Mouse (Mus musculus): Measurements from ENCODE around the gene Hist1h4f. TPM values are rescaled to one million over a fixed set of nuclear protein-coding genes. Genes with fewer than 3 reads are reported as not detected.
"Not testable (repeated sequence)": the region's sequence is repeated elsewhere in the genome, so short reads cannot be mapped to it uniquely, and the experiment has no call there.

Gene Hist1h4f
- 0.83 TPM in 1 of 2 replicates, not detected in the other for polyA plus RNA-seq (2015; fragmentation: Nextera tagmentation; extraction: Ambion mirVana)

- peak within 1 kb of the TSS; percentile 46 for H3K4me3 ChIP-seq
- peaks cover 28% of the 10 kb centered on the region for H3K4me1 ChIP-seq (replicated peaks)
- not testable (repeated sequence) for H3K27me3 ChIP-seq, H3K36me3 ChIP-seq, H3K9me3 ChIP-seq
- H3K9ac ChIP-seq = peak within 1 kb of the TSS; percentile 69
- peak; percentile 92 for ATAC-seq (ENCODE audit: low FRiP score)
- peak within 1 kb of the TSS; percentile 92 for H3K27ac ChIP-seq
- WGBS = under 1% methylated on average over 47 of the region's 47 CpGs
- H3K4me2 ChIP-seq = peak within 1 kb of the TSS; percentile 64
Observed at GRCm38 (mm10) chr13:23551146-23551834, at the start of gene Hist1h4f. Hist1h4f (minus strand) TSS chr13:23551648.

- H3K4me3 ChIP-seq = no peak overlapping the region
- no peak overlapping the region for H3K4me2 ChIP-seq
- WGBS = 8% methylated on average over 9 of the region's 9 CpGs
- no peaks in the 10 kb centered on the region for H3K9me3 ChIP-seq
- no peak overlapping the region for H3K9ac ChIP-seq
- no peaks in the 10 kb centered on the region for H3K36me3 ChIP-seq
- no peaks in the 10 kb centered on the region for H3K27me3 ChIP-seq
- ATAC-seq (ENCODE audit: low FRiP score) = no peak
- H3K27ac ChIP-seq = no peak overlapping the region
- H3K4me1 ChIP-seq (replicated peaks) = no peaks in the 10 kb centered on the region
Observed at GRCm38 (mm10) chr13:23597957-23598356, 46.5 kb upstream of the Hist1h4f start.

GRCm38 (mm10) chr13:23595622-23596372 is 44.3 kb upstream of the Hist1h4f start:
- Histone ChIP-seq H3K9ac (no peak overlapping the region), H3K4me3 (no peak overlapping the region)

GRCm38 (mm10) chr13:23595185-23595584 is 43.7 kb upstream of the Hist1h4f start:
- Histone ChIP-seq H3K4me2 (no peak overlapping the region), H3K9ac (no peak overlapping the region), H3K27ac (no peak overlapping the region), H3K27me3 (no peaks in the 10 kb centered on the region), H3K36me3 (no peaks in the 10 kb centered on the region), H3K9me3 (no peaks in the 10 kb centered on the region), H3K4me3 (no peak overlapping the region), H3K4me1 (replicated peaks) (no peaks in the 10 kb centered on the region)
- WGBS = 85% methylated on average over 2 of the region's 2 CpGs
- no peak for ATAC-seq (ENCODE audit: low FRiP score)

More at GRCm38 (mm10) chr13:23595622-23596372, 44.3 kb upstream of the Hist1h4f start:
- H3K27me3 ChIP-seq = no peaks in the 10 kb centered on the region
- H3K4me1 ChIP-seq (replicated peaks) = no peaks in the 10 kb centered on the region
- no peaks in the 10 kb centered on the region for H3K9me3 ChIP-seq
- ATAC-seq (ENCODE audit: low FRiP score) = no peak
- H3K4me2 ChIP-seq = no peak overlapping the region
- WGBS = 86% methylated on average over 7 of the region's 7 CpGs
- no peaks in the 10 kb centered on the region for H3K36me3 ChIP-seq
- no peak overlapping the region for H3K27ac ChIP-seq

GRCm38 (mm10) chr13:23593051-23593770 is 41.8 kb upstream of the Hist1h4f start:
- ATAC-seq (ENCODE audit: low FRiP score) = no peak
- Histone ChIP-seq H3K4me2 (no peak overlapping the region), H3K4me1 (replicated peaks) (no peaks in the 10 kb centered on the region), H3K27ac (no peak overlapping the region), H3K27me3 (no peaks in the 10 kb centered on the region), H3K4me3 (no peak overlapping the region), H3K9me3 (no peaks in the 10 kb centered on the region), H3K36me3 (no peaks in the 10 kb centered on the region), H3K9ac (no peak overlapping the region)
- WGBS = 88% methylated on average over 5 of the region's 5 CpGs

GRCm38 (mm10) chr13:23592614-23593013 is 41.2 kb upstream of the Hist1h4f start:
- H3K27ac ChIP-seq = no peak overlapping the region
- no peaks in the 10 kb centered on the region for H3K9me3 ChIP-seq
- no peaks in the 10 kb centered on the region for H3K36me3 ChIP-seq
- no peak overlapping the region for H3K9ac ChIP-seq
- ATAC-seq (ENCODE audit: low FRiP score) = no peak
- no peaks in the 10 kb centered on the region for H3K4me1 ChIP-seq (replicated peaks)
- no peaks in the 10 kb centered on the region for H3K27me3 ChIP-seq
- H3K4me3 ChIP-seq = no peak overlapping the region
- no peak overlapping the region for H3K4me2 ChIP-seq
- 90% methylated on average over 7 of the region's 7 CpGs for WGBS

GRCm38 (mm10) chr13:23591886-23592285 is 40.4 kb upstream of the Hist1h4f start:
- not testable (repeated sequence) for H3K27ac ChIP-seq; H3K9me3 ChIP-seq; ATAC-seq (ENCODE audit: low FRiP score); H3K4me1 ChIP-seq (replicated peaks); H3K4me3 ChIP-seq; H3K9ac ChIP-seq; H3K36me3 ChIP-seq; H3K27me3 ChIP-seq; H3K4me2 ChIP-seq
- 90% methylated on average over 7 of the region's 7 CpGs for WGBS

- Histone ChIP-seq H3K9ac (no peak overlapping the region), H3K4me1 (replicated peaks) (peaks cover 6% of the 10 kb centered on the region), H3K9me3 (no peaks in the 10 kb centered on the region), H3K27ac (no peak overlapping the region), H3K4me2 (no peak overlapping the region), H3K27me3 (no peaks in the 10 kb centered on the region), H3K36me3 (no peaks in the 10 kb centered on the region), H3K4me3 (no peak overlapping the region)
- WGBS = 94% methylated on average over 7 of the region's 7 CpGs
- no peak for ATAC-seq (ENCODE audit: low FRiP score)
Observed at GRCm38 (mm10) chr13:23591206-23591605, 39.8 kb upstream of the Hist1h4f start.

- Histone ChIP-seq H3K27me3 (no peaks in the 10 kb centered on the region), H3K9me3 (no peaks in the 10 kb centered on the region), H3K36me3 (no peaks in the 10 kb centered on the region), H3K4me2 (peak overlapping the region; percentile 82), H3K9ac (peak overlapping the region; percentile 55), H3K27ac (peak overlapping the region; percentile 0; the same call in 1 of the 2 replicates), H3K4me3 (peak overlapping the region; percentile 47), H3K4me1 (replicated peaks) (peaks cover 29% of the 10 kb centered on the region)
- WGBS = 9% methylated on average over 1 of the region's 1 CpGs
- ATAC-seq (ENCODE audit: low FRiP score) = no peak
Observed at GRCm38 (mm10) chr13:23586940-23587225, 35.4 kb upstream of the Hist1h4f start.

- ATAC-seq (ENCODE audit: low FRiP score) = no peak
- H3K4me2 ChIP-seq = peak overlapping the region; percentile 82
- H3K4me3 ChIP-seq = peak overlapping the region; percentile 47
- H3K9ac ChIP-seq = peak overlapping the region; percentile 55
- 2% methylated on average over 22 of the region's 22 CpGs for WGBS
- no peaks in the 10 kb centered on the region for H3K36me3 ChIP-seq
- H3K27me3 ChIP-seq = no peaks in the 10 kb centered on the region
- peaks cover 32% of the 10 kb centered on the region for H3K4me1 ChIP-seq (replicated peaks)
- peak overlapping the region; percentile 81 for H3K27ac ChIP-seq
- H3K9me3 ChIP-seq = no peaks in the 10 kb centered on the region
Observed at GRCm38 (mm10) chr13:23586099-23586939, 34.9 kb upstream of the Hist1h4f start.

- peak; percentile 90 for ATAC-seq (ENCODE audit: low FRiP score)
- Histone ChIP-seq H3K27ac (peak overlapping the region; percentile 95), H3K4me2 (peak overlapping the region; percentile 82), H3K4me3 (peak overlapping the region; percentile 47), H3K4me1 (replicated peaks) (peaks cover 32% of the 10 kb centered on the region), H3K9ac (peak overlapping the region; percentile 80)
- under 1% methylated on average over 33 of the region's 36 CpGs for WGBS
- not testable (repeated sequence) for H3K36me3 ChIP-seq, H3K27me3 ChIP-seq, H3K9me3 ChIP-seq
Observed at GRCm38 (mm10) chr13:23585442-23586098, 34.1 kb upstream of the Hist1h4f start.

All from hindbrain, embryonic 13.5 days (tissue).